Mouse (Mus musculus) cerebellum, adult 2 months (tissue): ENCODE results near the gene Ptbp3.

Experiments used
- CTCF ChIP-seq: fragments of 200-500 bp; IDR thresholded peaks from 2 replicates; pipeline ENCODE4 v1.5.1; 2011; ENCODE audit warnings: low read depth, mild to moderate bottlenecking, control low read depth, low read length, moderate library complexity, borderline replicate concordance; ENCODE audit not compliant: insufficient read depth
- POLR2A ChIP-seq: fragments of 200-500 bp; IDR thresholded peaks from 2 replicates; pipeline ENCODE4 v1.6.1; 2011; ENCODE audit warnings: low read length, control low read depth, borderline replicate concordance; ENCODE audit not compliant: insufficient read depth

DNA sequence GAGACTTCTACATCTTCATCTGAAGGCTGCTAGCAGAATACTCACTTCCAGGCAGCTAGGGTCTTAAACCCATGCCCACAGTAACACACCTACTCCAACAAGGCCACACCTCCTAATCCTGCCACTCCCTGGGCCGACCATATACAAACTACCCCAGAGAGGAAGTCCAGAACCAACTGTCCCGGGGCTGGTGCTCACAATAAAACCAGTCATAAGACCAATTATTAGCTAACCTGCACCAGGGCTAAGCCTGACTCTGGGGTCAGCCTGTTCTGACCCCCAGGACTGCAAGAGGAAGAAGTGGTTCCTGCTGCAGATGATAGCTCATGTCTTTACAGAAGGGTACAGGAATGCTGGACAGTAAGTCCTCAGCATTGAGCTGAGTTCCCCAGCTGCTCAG lies 93.7 kb downstream of the Ptbp3 start:
- TF ChIP-seq CTCF (no peak), POLR2A (no peak)
